Mouse (Mus musculus): ENCODE measurements around the gene Fhit. TPM values are rescaled to one million over a fixed set of nuclear protein-coding genes. Genes with fewer than 3 reads are reported as not detected.

Gene Fhit
- polyA plus RNA-seq (2021): 1.7 TPM

DNA sequence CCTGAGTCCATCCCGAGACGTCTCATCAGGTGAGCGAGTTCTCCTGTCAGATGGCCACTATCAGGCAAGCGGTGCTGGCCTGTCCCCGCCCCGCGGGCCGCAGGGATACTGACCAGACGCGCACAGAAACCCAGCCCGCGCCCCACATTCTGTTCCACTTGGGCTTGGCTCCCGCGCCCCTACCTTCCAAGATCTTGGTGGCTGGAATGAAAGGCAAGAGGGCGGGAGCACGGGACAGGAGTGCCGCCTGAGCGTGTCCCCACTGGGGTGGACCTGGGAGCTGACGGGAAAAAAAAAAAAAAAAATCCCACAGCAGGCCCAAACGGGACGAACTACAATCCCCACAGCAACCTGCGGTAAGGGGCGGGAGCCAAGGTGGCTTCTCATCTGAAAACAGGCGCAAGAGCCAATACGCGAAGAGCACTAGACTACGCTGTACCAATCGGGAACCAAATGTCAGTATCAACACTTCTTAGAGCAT lies at the start of gene Fhit:
TSS of gene Fhit (minus strand) at position 285 of the 481 bp plus-strand sequence.
- CTCF ChIA-PET: no interaction called here
- peak; percentile 55 for DNase-seq (ENCODE audit: low read depth, low spot score)
- TF ChIP-seq CTCF (IDR thresholded peaks at IDR 0.05): no peak
- ATAC-seq: peak; percentile 99
- POLR2A ChIA-PET: interaction anchor here (0.6 kb wide), 1 partner anchor 1029 kb away, joined by 4 read pairs; no protein-coding TSS in a partner anchor
- no peaks in the 10 kb centered on the region for H3K27me3 ChIP-seq
- in situ Hi-C loops (cut with MboI; ENCODE audit: low pct_unique_long_range_greater_than_20kb): no loop called here

DNA sequence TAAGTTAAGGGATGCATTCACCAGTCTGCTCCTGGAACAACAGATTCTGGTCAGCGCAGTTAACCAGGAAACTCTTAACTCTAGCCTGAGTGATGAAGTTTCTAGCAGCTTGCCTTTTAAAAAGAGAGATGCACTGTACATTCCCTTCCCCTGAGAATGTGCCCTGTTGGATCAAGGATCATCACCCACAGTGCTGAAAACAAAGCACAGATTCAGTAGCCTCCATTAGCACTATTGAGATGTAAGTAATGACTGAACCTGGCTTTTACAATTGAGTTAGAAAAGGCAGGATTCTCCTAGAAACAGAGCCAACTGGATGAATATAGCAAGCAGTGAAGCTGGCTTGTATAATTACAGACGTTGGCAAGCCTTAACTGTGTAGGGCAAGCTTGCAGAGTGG lies 45.0 kb upstream of the Fhit start:
- DNase-seq (ENCODE audit: low read depth, low spot score) (no peak), ATAC-seq (no peak)
- POLR2A ChIA-PET: no interaction called here
- no peak for TF ChIP-seq CTCF (IDR thresholded peaks at IDR 0.05)
- CTCF ChIA-PET: interaction anchor here (1.3 kb wide), 1 partner anchor 11 kb away, joined by 3 read pairs; no protein-coding TSS in a partner anchor
- no peaks in the 10 kb centered on the region for H3K27me3 ChIP-seq
- in situ Hi-C loops (cut with MboI; ENCODE audit: low pct_unique_long_range_greater_than_20kb): no loop called here

DNA sequence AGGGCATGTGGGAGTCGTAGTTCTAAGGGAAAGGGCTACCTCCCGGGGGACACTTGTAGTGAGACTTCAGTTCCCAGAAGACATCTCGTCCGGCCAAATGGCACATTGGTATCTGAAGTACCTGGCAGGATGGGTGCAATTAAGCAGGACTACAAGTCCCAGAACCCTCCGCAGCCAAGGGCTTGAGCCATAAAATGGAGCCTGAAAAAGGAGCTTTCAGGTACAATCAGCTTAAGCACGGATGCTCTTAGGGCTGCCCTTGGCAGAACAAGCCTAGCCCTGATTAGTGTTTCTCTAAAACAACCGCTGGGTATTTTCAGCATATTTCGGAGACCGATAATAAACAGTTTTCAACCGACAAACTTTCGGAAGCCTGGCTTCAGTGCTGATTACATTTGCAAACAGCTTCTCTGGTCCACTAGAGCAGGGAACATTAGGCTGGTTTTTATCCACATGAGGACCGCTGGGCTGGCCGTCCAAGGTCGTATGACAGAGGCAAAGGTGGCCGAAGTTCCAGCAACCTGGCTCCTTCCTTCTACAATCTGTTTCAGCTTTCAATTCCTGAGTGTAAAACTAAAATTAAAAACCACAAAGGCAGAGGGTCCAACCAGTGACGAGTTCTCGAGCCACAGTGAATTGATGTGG lies 907 bp downstream of the Fhit start:
- ATAC-seq: no peak
- in situ Hi-C loops (cut with MboI; ENCODE audit: low pct_unique_long_range_greater_than_20kb): no loop called here
- TF ChIP-seq CTCF (IDR thresholded peaks at IDR 0.05): no peak
- no peaks in the 10 kb centered on the region for H3K27me3 ChIP-seq
- ChIA-PET CTCF (no interaction called here), POLR2A (no interaction called here)
- DNase-seq (ENCODE audit: low read depth, low spot score): no peak

DNA sequence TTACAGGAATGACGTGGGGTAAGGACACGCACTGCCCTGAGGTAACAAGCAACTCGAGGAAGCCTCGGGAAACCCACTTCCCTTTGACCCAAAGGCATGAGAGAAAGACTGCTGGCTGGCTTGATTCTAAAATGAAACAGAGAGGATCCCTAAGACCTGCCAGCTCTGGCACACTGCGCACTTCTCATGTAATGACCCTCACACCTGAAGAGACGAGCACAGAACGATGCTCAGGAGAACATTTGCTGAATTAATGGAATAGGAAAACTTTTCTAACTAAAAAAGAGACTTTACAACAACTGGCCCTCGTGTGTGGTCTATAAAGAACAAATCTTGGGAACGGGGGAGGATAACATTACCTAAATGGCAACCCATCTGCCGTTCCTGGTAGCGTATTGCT lies 2.2 kb downstream of the Fhit start:
- in situ Hi-C loops (cut with MboI; ENCODE audit: low pct_unique_long_range_greater_than_20kb): no loop called here
- no peak for TF ChIP-seq CTCF (IDR thresholded peaks at IDR 0.05)
- no peak for DNase-seq (ENCODE audit: low read depth, low spot score)
- ATAC-seq: no peak
- no peaks in the 10 kb centered on the region for H3K27me3 ChIP-seq
- ChIA-PET POLR2A (interaction anchor here (0.7 kb wide), 1 partner anchor 17 kb away, joined by 6 read pairs; no protein-coding TSS in a partner anchor), CTCF (no interaction called here)

- no peaks in the 10 kb centered on the region for H3K27me3 ChIP-seq
- ATAC-seq (no peak), DNase-seq (ENCODE audit: low read depth, low spot score) (no peak)
- in situ Hi-C loops (cut with MboI; ENCODE audit: low pct_unique_long_range_greater_than_20kb): no loop called here
- no peak for TF ChIP-seq CTCF (IDR thresholded peaks at IDR 0.05)
- ChIA-PET POLR2A (interaction anchor here (0.7 kb wide), 1 partner anchor 17 kb away, joined by 6 read pairs; no protein-coding TSS in a partner anchor), CTCF (interaction anchor here (0.7 to 0.9 kb wide), 2 partner anchors 10 to 28 kb away, joined by 3 read pairs; no protein-coding TSS in a partner anchor)
These were observed 2.8 kb downstream of the Fhit start for GRCm38 (mm10) chr14:11159021-11159420.

DNA sequence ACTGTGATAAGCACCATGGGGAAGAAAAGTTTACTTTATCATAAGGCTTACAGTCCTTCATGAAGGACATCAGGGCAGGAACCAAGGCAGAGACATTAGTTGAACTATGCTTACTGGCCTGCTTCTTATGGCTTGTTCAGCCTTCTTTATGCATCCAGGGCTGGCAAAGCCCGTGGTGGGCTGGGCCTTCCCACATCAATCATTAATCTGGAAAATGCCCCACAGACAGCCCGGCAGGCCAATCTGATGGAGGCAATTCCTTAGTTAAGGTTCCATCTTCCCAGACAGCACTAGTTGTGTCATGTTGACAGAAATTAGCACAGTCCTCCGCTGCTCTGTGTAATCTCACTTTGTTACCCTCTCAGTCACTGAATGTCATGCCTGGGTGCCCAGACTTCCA lies 4.1 kb downstream of the Fhit start:
- ChIA-PET CTCF (no interaction called here), POLR2A (no interaction called here)
- TF ChIP-seq CTCF (IDR thresholded peaks at IDR 0.05): no peak
- H3K27me3 ChIP-seq: no peaks in the 10 kb centered on the region
- DNase-seq (ENCODE audit: low read depth, low spot score) (no peak), ATAC-seq (no peak)
- in situ Hi-C loops (cut with MboI; ENCODE audit: low pct_unique_long_range_greater_than_20kb): no loop called here

DNA sequence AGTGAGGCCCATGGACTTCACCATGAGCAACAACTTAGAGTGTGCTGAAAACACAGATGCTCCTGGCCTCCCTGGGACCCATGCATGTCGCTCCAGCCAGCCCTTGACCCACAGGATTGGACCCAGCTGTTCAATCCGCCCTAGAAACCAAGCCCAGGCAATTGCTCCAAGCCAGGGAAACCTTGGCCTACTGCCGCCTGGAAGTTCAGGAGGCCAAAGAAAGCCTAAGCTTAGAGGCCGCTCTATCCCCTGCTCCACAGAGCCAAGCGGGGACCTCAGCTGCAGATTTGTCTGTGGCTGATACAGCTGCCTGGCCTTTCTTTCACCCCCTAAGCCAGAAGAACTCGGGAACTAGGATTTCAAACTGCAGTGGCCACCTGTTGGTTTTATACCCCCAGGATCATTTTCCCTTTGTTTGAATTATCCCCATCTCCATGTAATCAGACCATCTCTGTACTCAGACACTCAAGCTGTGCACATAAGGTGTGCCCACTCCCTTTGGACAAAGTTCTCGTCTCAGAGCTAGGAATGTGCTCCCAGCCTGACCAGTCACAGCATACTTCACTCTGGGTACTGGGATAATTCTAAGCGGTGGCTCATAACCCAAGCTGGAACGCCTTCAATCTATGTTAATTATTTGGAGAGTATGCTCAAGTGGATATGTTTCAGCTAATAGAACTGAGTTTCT lies 10.1 kb downstream of the Fhit start:
- no peak for DNase-seq (ENCODE audit: low read depth, low spot score)
- in situ Hi-C loops (cut with MboI; ENCODE audit: low pct_unique_long_range_greater_than_20kb): no loop called here
- no peak for ATAC-seq
- TF ChIP-seq CTCF (IDR thresholded peaks at IDR 0.05): no peak
- CTCF ChIA-PET: no interaction called here
- no peaks in the 10 kb centered on the region for H3K27me3 ChIP-seq
- POLR2A ChIA-PET: no interaction called here

DNA sequence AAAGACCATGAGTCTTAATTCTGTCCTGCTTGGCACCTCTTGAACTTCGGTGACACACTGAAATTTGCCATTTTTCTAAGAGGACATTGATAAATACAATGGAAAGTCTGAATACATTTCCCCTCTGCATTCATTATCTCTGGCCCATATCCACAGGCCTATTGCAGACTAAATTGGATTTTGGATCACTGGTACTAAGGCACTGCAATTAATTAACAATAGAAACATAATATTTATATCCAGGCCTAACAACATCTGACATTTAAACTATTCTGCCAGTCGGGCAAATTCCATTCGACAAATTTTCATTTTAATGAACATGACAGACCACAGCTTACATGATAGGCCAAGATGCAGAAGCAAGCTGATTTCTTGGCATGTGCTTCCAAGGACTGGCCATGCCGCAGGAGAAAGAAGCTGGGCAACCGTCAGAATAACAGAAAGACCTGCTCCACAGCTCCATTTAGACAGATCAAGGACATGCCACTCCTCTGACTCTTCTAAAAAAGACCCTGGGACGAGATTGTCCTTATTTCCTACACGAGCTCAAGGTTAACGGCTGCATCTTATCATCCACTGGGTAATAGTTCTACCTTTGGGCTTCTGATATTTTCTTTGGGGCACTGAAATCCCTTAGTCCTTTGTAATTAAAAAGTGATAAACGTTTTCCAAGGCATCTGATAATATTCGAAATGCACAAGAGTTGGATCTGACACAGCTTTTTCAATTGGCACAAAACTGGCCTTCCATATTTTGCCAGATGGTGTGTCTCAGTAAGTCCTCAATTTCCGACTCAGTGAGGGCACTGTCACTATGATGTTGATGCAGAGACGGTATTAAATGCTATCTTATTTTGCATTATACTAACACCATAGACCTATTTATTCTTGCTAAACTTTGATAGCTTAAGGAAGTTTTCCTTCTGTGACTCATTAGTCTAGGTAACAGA lies 27.8 kb downstream of the Fhit start:
- ChIA-PET POLR2A (no interaction called here), CTCF (no interaction called here)
- H3K27me3 ChIP-seq: no peaks in the 10 kb centered on the region
- DNase-seq (ENCODE audit: low read depth, low spot score) (no peak), ATAC-seq (no peak)
- in situ Hi-C loops (cut with MboI; ENCODE audit: low pct_unique_long_range_greater_than_20kb): no loop called here
- no peak for TF ChIP-seq CTCF (IDR thresholded peaks at IDR 0.05)

GRCm38 (mm10) chr14:11132637-11133474 lies 29.0 kb downstream of the Fhit start:
- ChIA-PET CTCF (no interaction called here), POLR2A (no interaction called here)
- no peak for TF ChIP-seq CTCF (IDR thresholded peaks at IDR 0.05)
- no peak for ATAC-seq
- DNase-seq (ENCODE audit: low read depth, low spot score): no peak
- H3K27me3 ChIP-seq: no peaks in the 10 kb centered on the region
- in situ Hi-C loops (cut with MboI; ENCODE audit: low pct_unique_long_range_greater_than_20kb): no loop called here

GRCm38 (mm10) chr14:11125096-11125495 lies 36.7 kb downstream of the Fhit start:
- ChIA-PET CTCF (no interaction called here), POLR2A (no interaction called here)
- in situ Hi-C loops (cut with MboI; ENCODE audit: low pct_unique_long_range_greater_than_20kb): no loop called here

More at GRCm38 (mm10) chr14:11125096-11125495, 36.7 kb downstream of the Fhit start:
- DNase-seq (ENCODE audit: low read depth, low spot score): no peak
- no peaks in the 10 kb centered on the region for H3K27me3 ChIP-seq
- ATAC-seq: no peak
- TF ChIP-seq CTCF (IDR thresholded peaks at IDR 0.05): no peak

Measured in Patski (cell line).